Mouse (Mus musculus) frontal cortex, postnatal 36 days (tissue): Measurements from ENCODE around the gene Brd2.

Experiments
- DNase-seq, 2 experiments: peaks; one replicate each; pipeline ENCODE4 v3.0.0; 2022; ENCODE audit warnings: low spot score in 2 of 2

Gene Brd2

GRCm38 (mm10) chr17:34131911-34132310 is 9.5 kb upstream of the Brd2 start:
- DNase-seq = no peak

- no peak for DNase-seq
These were observed 7.9 kb upstream of the Brd2 start for GRCm38 (mm10) chr17:34130073-34130947.

- no peak for DNase-seq
These were observed 6.7 kb upstream of the Brd2 start for GRCm38 (mm10) chr17:34128944-34129791.

- DNase-seq = peak in 1 of 2 experiments; percentile 61
These were observed 6.0 kb upstream of the Brd2 start for GRCm38 (mm10) chr17:34128264-34128937.

- DNase-seq = peak in 1 of 2 experiments; percentile 60
These were observed 5.0 kb upstream of the Brd2 start for GRCm38 (mm10) chr17:34127475-34127874.

- no peak for DNase-seq
These were observed 4.5 kb upstream of the Brd2 start for GRCm38 (mm10) chr17:34126826-34127420.

- DNase-seq = no peak
These were observed 2.2 kb upstream of the Brd2 start for GRCm38 (mm10) chr17:34124649-34125048.

- no peak for DNase-seq
These were observed 1.1 kb upstream of the Brd2 start for GRCm38 (mm10) chr17:34123518-34123917.

GRCm38 (mm10) chr17:34123111-34123510 is 677 bp upstream of the Brd2 start:
- no peak for DNase-seq

- DNase-seq = peak in 1 of 2 experiments; percentile 58
These were observed 601 bp downstream of the Brd2 start for GRCm38 (mm10) chr17:34121879-34122187.

- peak; percentile 90 to 92 for DNase-seq
These were observed 1.1 kb downstream of the Brd2 start for GRCm38 (mm10) chr17:34121172-34121878.

- DNase-seq = peak; percentile 74 to 76
These were observed 1.6 kb downstream of the Brd2 start for GRCm38 (mm10) chr17:34120814-34121171.

- peak; percentile 81 to 85 for DNase-seq
These were observed 2.2 kb downstream of the Brd2 start for GRCm38 (mm10) chr17:34120180-34120723.

GRCm38 (mm10) chr17:34119249-34120179 is 2.9 kb downstream of the Brd2 start, which contains the start of gene H2-DMa:
Gene H2-DMa, plus strand, starts transcription at chr17:34119541.
- peak; percentile 99 for DNase-seq

GRCm38 (mm10) chr17:34118873-34119248 is 3.6 kb downstream of the Brd2 start:
- no peak for DNase-seq

- peak in 1 of 2 experiments; percentile 59 for DNase-seq
These were observed 4.1 kb downstream of the Brd2 start for GRCm38 (mm10) chr17:34118113-34118872.

GRCm38 (mm10) chr17:34117421-34118112 is 4.9 kb downstream of the Brd2 start:
- DNase-seq = no peak

- no peak for DNase-seq
These were observed 5.6 kb downstream of the Brd2 start for GRCm38 (mm10) chr17:34116736-34117370.
